Mouse (Mus musculus) embryonic fibroblast, embryonic 13.5 days (primary cell): ENCODE measurements around the gene 4930426L09Rik. TPM values are rescaled to one million over a fixed set of nuclear protein-coding genes. Genes with fewer than 3 reads are reported as not detected.

Experiments used
- H3K27ac ChIP-seq: 2 replicates; pipeline ENCODE4 v1.5.1; 2012; ENCODE audit warnings: low read length, control low read depth, inconsistent platforms; ENCODE audit not compliant: insufficient read depth
- H3K4me1 ChIP-seq: 2 replicates; pipeline ENCODE4 v1.6.1; 2011; ENCODE audit warnings: low read length; ENCODE audit not compliant: control insufficient read depth, insufficient read depth
- H3K4me3 ChIP-seq: 2 replicates; pipeline ENCODE4 v1.5.1; 2011; ENCODE audit warnings: mild to moderate bottlenecking, control low read depth, low read length; ENCODE audit not compliant: insufficient read depth
- CTCF ChIP-seq: IDR thresholded peaks from 2 replicates; pipeline ENCODE4 v1.5.1; 2011; ENCODE audit warnings: mild to moderate bottlenecking, control low read depth, low read length, moderate library complexity, borderline replicate concordance; ENCODE audit not compliant: insufficient read depth
- POLR2A ChIP-seq: IDR thresholded peaks from 2 replicates; pipeline ENCODE4 v1.6.1; 2011; ENCODE audit warnings: low read depth, mild to moderate bottlenecking, control low read depth, low read length, moderate library complexity
- polyA plus RNA-seq: library from polyadenylated mRNA; stranded (reverse); fragments of >200 nt; gene quantifications from 2 replicates; pipeline ENCODE4 v1.2.4, GENCODE M21; 2011; ENCODE audit warnings: low read depth; ENCODE audit not compliant: missing spikeins, insufficient read length

Gene 4930426L09Rik
- polyA plus RNA-seq, 1 experiment = 5.6 TPM

- H3K4me1 ChIP-seq = no peaks in the 10 kb centered on the region; the same call in none of the 2 replicates
- no peak for TF ChIP-seq POLR2A
- no peak for TF ChIP-seq CTCF
Measured at GRCm38 (mm10) chr2:18984095-18984847, 13.9 kb upstream of the 4930426L09Rik start.

DNA sequence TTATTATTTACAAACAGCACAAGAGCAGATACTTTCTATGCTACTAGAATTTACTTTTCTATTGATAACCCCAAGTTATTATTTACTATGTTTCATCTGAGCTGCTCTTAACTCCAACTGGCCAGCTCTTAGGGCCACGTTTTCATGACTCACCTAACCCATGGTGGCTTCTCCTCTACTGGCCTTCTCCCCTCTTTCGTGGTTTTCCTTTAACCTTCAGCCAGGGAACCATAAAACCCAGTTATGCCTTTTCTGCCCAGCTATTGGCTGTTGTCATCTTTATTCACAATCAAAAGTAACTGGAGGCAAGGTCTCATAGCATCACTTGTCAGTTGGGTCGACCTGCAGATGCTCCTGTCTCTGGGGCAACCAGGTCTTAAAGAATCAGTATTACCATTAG lies 12.6 kb upstream of the 4930426L09Rik start:
- no peak overlapping the region for H3K27ac ChIP-seq
- H3K4me1 ChIP-seq = no peaks in the 10 kb centered on the region; the same call in none of the 2 replicates
- no peak for TF ChIP-seq POLR2A
- TF ChIP-seq CTCF = no peak
- H3K4me3 ChIP-seq = no peak overlapping the region

More at GRCm38 (mm10) chr2:18984095-18984847, 13.9 kb upstream of the 4930426L09Rik start:
- Histone ChIP-seq H3K4me3 (no peak overlapping the region), H3K27ac (no peak overlapping the region)

DNA sequence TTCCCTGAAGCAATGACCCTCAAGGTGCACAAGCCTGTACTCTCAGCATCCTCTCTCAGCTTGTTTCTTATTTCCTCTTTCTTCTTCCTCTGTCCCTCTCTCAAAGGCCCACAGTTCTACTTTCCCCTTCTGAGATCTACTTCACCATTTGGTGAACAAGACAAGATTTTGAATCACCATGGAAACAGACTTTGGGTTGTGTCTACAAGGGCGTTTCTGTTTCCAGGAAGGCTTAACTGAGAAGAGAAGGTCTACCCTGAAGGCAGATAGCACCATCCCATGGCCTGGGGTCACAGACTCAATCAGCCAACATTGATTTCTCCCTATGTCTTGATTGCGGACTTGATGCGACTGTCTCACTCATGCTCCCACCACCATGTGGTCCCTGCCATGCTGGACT lies 9.3 kb upstream of the 4930426L09Rik start:
- Histone ChIP-seq H3K27ac (no peak overlapping the region), H3K4me1 (no peaks in the 10 kb centered on the region; the same call in 1 of the 2 replicates), H3K4me3 (no peak overlapping the region)
- TF ChIP-seq CTCF (no peak), POLR2A (no peak)

DNA sequence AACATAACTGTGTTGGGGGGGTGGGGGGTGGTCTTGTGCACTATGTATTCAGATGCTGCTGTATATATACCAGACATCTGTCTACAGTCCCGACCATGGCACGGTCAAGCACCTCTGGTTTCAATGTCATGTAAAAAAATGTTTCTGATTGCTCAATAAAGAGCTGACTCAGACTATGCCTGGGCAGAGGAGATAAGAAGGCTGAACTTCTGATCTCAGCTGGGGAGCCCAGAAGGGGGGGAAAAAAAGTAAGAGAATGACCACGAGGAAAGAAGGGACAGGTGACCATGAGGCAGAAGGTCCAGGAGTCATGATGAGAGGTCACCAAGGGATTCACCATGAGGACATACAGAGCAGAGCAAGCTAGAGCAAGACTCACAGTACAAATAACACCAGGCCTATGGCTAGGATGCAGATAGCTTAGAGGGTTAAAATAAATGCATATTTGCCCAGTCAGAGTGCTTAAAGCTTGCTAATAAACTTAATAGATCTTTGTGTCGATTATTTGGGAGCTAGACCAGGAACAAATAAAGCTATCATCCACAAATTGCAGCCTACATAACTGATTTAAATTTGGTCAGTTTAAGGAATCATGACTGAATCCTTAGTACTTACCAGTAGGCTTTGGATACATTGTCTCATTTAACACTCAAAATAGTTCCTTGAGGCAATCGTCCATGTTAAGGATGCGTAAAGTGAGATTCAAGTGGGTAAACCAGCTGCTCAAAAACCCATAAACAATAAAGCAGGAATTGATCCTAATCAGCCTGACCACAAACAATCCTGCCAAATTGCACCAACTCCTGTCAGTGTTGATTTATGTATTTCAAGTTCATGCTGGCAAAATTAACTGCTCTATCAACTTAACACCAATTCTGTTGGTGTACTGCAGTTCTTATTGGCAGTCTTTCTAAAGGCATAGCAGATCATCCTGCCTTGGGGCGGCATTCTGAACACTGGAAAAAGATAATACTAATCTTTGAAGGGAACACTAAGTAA lies 5.3 kb upstream of the 4930426L09Rik start:
- Histone ChIP-seq H3K4me3 (no peak overlapping the region), H3K4me1 (no peaks in the 10 kb centered on the region; the same call in 1 of the 2 replicates), H3K27ac (peak overlapping the region; percentile 16; the same call in 1 of the 2 replicates)
- no peak for TF ChIP-seq POLR2A
- no peak for TF ChIP-seq CTCF

- H3K4me3 ChIP-seq = peak overlapping the region; percentile 93
- TF ChIP-seq POLR2A (no peak), CTCF (no peak)
- H3K4me1 ChIP-seq = no peaks in the 10 kb centered on the region; the same call in 1 of the 2 replicates
- no peak overlapping the region for H3K27ac ChIP-seq
Measured at GRCm38 (mm10) chr2:18996451-18997211, 1.5 kb upstream of the 4930426L09Rik start.

GRCm38 (mm10) chr2:18997387-18997971 lies 664 bp upstream of the 4930426L09Rik start:
- peak overlapping the region; percentile 93 for H3K4me3 ChIP-seq
- peak overlapping the region; percentile 79 for H3K27ac ChIP-seq
- H3K4me1 ChIP-seq = no peaks in the 10 kb centered on the region; the same call in 1 of the 2 replicates
- TF ChIP-seq POLR2A = peak; percentile 41; the same call in 1 of the 2 replicates
- no peak for TF ChIP-seq CTCF

- Histone ChIP-seq H3K4me3 (no peak overlapping the region), H3K27ac (no peak overlapping the region), H3K4me1 (no peaks in the 10 kb centered on the region; the same call in 1 of the 2 replicates)
- TF ChIP-seq POLR2A (no peak), CTCF (no peak)
Measured at GRCm38 (mm10) chr2:18999395-18999794, 1.3 kb downstream of the 4930426L09Rik start.

- Histone ChIP-seq H3K4me3 (no peak overlapping the region), H3K27ac (no peak overlapping the region), H3K4me1 (no peaks in the 10 kb centered on the region)
- TF ChIP-seq POLR2A (no peak), CTCF (no peak)
Measured at GRCm38 (mm10) chr2:19004801-19005200, 6.7 kb downstream of the 4930426L09Rik start.
